Mouse (Mus musculus) forebrain, embryonic 10.5 days (tissue): ENCODE measurements at regions not wholly inside any gene's neighbourhood (a gene's known extent, or its start where the extent isn't known, plus 50 kb on each side); places are given as distances from the start of the nearest gene placed in this dataset.

ENCODE experiments used
- DNase-seq: peaks from one replicate; pipeline ENCODE4 v3.0.0-alpha.2; 2017; ENCODE audit warnings: low spot score; ENCODE audit errors: extremely low spot score
- H3K27ac ChIP-seq: fragments of 300-500 bp; sonication (generic); 2 replicates; pipeline ENCODE4 v1.5.1; 2016; ENCODE audit warnings: mild to moderate bottlenecking
- H3K27me3 ChIP-seq: fragments of 300-500 bp; sonication (generic); 2 replicates; pipeline ENCODE4 v1.6.1; 2016; ENCODE audit warnings: mild to moderate bottlenecking; ENCODE audit not compliant: poor library complexity, severe bottlenecking
- H3K36me3 ChIP-seq: fragments of 300-500 bp; sonication (generic); replicated peaks from 2 replicates; pipeline ENCODE4 v1.6.1; 2016; ENCODE audit warnings: mild to moderate bottlenecking, moderate library complexity
- H3K4me1 ChIP-seq: fragments of 300-500 bp; sonication (generic); 2 replicates; pipeline ENCODE4 v1.6.1; 2016
- H3K4me3 ChIP-seq: fragments of 300-500 bp; sonication (generic); 2 replicates; pipeline ENCODE4 v1.5.1; 2016; ENCODE audit warnings: mild to moderate bottlenecking, moderate library complexity
- H3K9me3 ChIP-seq: fragments of 300-500 bp; sonication (generic); 2 replicates; pipeline ENCODE4 v1.6.1; 2016; ENCODE audit warnings: mild to moderate bottlenecking, moderate library complexity
- WGBS: fragments of 180-500 bp; shearing (Covaris S2); methylation state at CpG from one replicate; pipeline ENCODE4 v1.1.7; 2016; 5-methylcytosine and 5-hydroxymethylcytosine counted together

- H3K4me1 ChIP-seq = peaks cover 54% of the 10 kb centered on the region
- 36% methylated on average over 16 of the region's 16 CpGs for whole genome bisulfite sequencing
- no peaks in the 10 kb centered on the region for H3K9me3 ChIP-seq
- H3K4me3 ChIP-seq = no peak overlapping the region
- DNase-seq = peak; percentile 41
- peaks cover 88% of the 10 kb centered on the region for H3K27me3 ChIP-seq
- H3K36me3 ChIP-seq = no peaks in the 10 kb centered on the region
- H3K27ac ChIP-seq = peak overlapping the region; percentile 60
These were observed 133.1 kb upstream of the Gm12830 start for GRCm38 (mm10) chr4:114688356-114688972.

- H3K36me3 ChIP-seq = no peaks in the 10 kb centered on the region
- H3K9me3 ChIP-seq = no peaks in the 10 kb centered on the region
- peak overlapping the region; percentile 60; the same call in 1 of the 2 replicates for H3K27ac ChIP-seq
- peaks cover 50% of the 10 kb centered on the region for H3K4me1 ChIP-seq
- peaks cover 86% of the 10 kb centered on the region for H3K27me3 ChIP-seq
- WGBS = 68% methylated on average over 6 of the region's 6 CpGs
- H3K4me3 ChIP-seq = no peak overlapping the region
- DNase-seq = no peak
These were observed 132.6 kb upstream of the Gm12830 start for GRCm38 (mm10) chr4:114688973-114689371.

- no peaks in the 10 kb centered on the region for H3K9me3 ChIP-seq
- H3K4me1 ChIP-seq = peaks cover 22% of the 10 kb centered on the region
- DNase-seq = no peak
- WGBS = 55% methylated on average over 4 of the region's 4 CpGs
- H3K4me3 ChIP-seq = no peak overlapping the region
- H3K27ac ChIP-seq = no peak overlapping the region
- peaks cover 20% of the 10 kb centered on the region for H3K27me3 ChIP-seq
- H3K36me3 ChIP-seq = no peaks in the 10 kb centered on the region
These were observed 115.9 kb upstream of the Gm12830 start for GRCm38 (mm10) chr4:114705586-114705985.

- no peaks in the 10 kb centered on the region for H3K36me3 ChIP-seq
- no peak for DNase-seq
- H3K27ac ChIP-seq = no peak overlapping the region
- H3K9me3 ChIP-seq = no peaks in the 10 kb centered on the region
- 0 out of 2 replicates have a peak, but pooled peaks cover 6% of the 10 kb centered on the region for H3K27me3 ChIP-seq
- WGBS = 89% methylated on average over 3 of the region's 3 CpGs
- no peak overlapping the region for H3K4me3 ChIP-seq
- H3K4me1 ChIP-seq = peaks cover 27% of the 10 kb centered on the region
These were observed 111.2 kb upstream of the Gm12830 start for GRCm38 (mm10) chr4:114710182-114710909.

- Histone ChIP-seq H3K4me3 (no peak overlapping the region), H3K4me1 (peaks cover 21% of the 10 kb centered on the region), H3K27me3 (0 out of 2 replicates have a peak, but pooled peaks cover 6% of the 10 kb centered on the region), H3K9me3 (no peaks in the 10 kb centered on the region), H3K27ac (no peak overlapping the region), H3K36me3 (no peaks in the 10 kb centered on the region)
- DNase-seq = no peak
- WGBS = 68% methylated on average over 3 of the region's 3 CpGs
These were observed 110.4 kb upstream of the Gm12830 start for GRCm38 (mm10) chr4:114711082-114711481.

- DNase-seq = no peak
- H3K27me3 ChIP-seq = no peaks in the 10 kb centered on the region
These were observed 109.4 kb upstream of the Gm12830 start for GRCm38 (mm10) chr4:114712005-114712665.

GRCm38 (mm10) chr4:114712921-114713527 is 108.5 kb upstream of the Gm12830 start:
- no peak overlapping the region for H3K4me3 ChIP-seq
- H3K9me3 ChIP-seq = peaks cover 5% of the 10 kb centered on the region
- no peak overlapping the region for H3K27ac ChIP-seq
- no peaks in the 10 kb centered on the region for H3K27me3 ChIP-seq
- H3K4me1 ChIP-seq = peaks cover 21% of the 10 kb centered on the region
- 77% methylated on average over 4 of the region's 4 CpGs for WGBS
- no peaks in the 10 kb centered on the region for H3K36me3 ChIP-seq
- DNase-seq = no peak

More at GRCm38 (mm10) chr4:114712005-114712665, 109.4 kb upstream of the Gm12830 start:
- no peak overlapping the region for H3K27ac ChIP-seq
- no peaks in the 10 kb centered on the region for H3K9me3 ChIP-seq
- no peak overlapping the region for H3K4me3 ChIP-seq
- peaks cover 21% of the 10 kb centered on the region for H3K4me1 ChIP-seq
- WGBS = 81% methylated on average over 7 of the region's 7 CpGs
- H3K36me3 ChIP-seq = no peaks in the 10 kb centered on the region

GRCm38 (mm10) chr4:114716703-114717102 is 104.8 kb upstream of the Gm12830 start:
- H3K4me1 ChIP-seq = peaks cover 10% of the 10 kb centered on the region; the same call in 1 of the 2 replicates
- peaks cover 14% of the 10 kb centered on the region; the same call in 1 of the 2 replicates for H3K27me3 ChIP-seq
- H3K27ac ChIP-seq = no peak overlapping the region
- WGBS = 90% methylated on average over 2 of the region's 2 CpGs
- no peaks in the 10 kb centered on the region for H3K36me3 ChIP-seq
- no peak for DNase-seq
- H3K9me3 ChIP-seq = peaks cover 13% of the 10 kb centered on the region
- no peak overlapping the region for H3K4me3 ChIP-seq

GRCm38 (mm10) chr4:114720696-114721095 is 100.8 kb upstream of the Gm12830 start:
- Histone ChIP-seq H3K36me3 (no peaks in the 10 kb centered on the region), H3K9me3 (peaks cover 13% of the 10 kb centered on the region), H3K27ac (no peak overlapping the region), H3K4me1 (no peaks in the 10 kb centered on the region), H3K27me3 (peaks cover 48% of the 10 kb centered on the region), H3K4me3 (no peak overlapping the region)
- 57% methylated on average over 3 of the region's 3 CpGs for WGBS
- DNase-seq = no peak

GRCm38 (mm10) chr4:114721386-114721785 is 100.1 kb upstream of the Gm12830 start:
- H3K27me3 ChIP-seq = peaks cover 55% of the 10 kb centered on the region
- DNase-seq = no peak
- H3K27ac ChIP-seq = no peak overlapping the region
- WGBS = 78% methylated on average over 2 of the region's 2 CpGs
- no peaks in the 10 kb centered on the region for H3K4me1 ChIP-seq
- H3K4me3 ChIP-seq = no peak overlapping the region
- peaks cover 13% of the 10 kb centered on the region for H3K9me3 ChIP-seq
- H3K36me3 ChIP-seq = no peaks in the 10 kb centered on the region

- Histone ChIP-seq H3K4me3 (no peak overlapping the region), H3K27me3 (peaks cover 84% of the 10 kb centered on the region), H3K36me3 (no peaks in the 10 kb centered on the region), H3K9me3 (no peaks in the 10 kb centered on the region), H3K4me1 (peaks cover 16% of the 10 kb centered on the region), H3K27ac (peak overlapping the region; percentile 48; the same call in 1 of the 2 replicates)
- 71% methylated on average over 11 of the region's 11 CpGs for WGBS
- peak; percentile 49 for DNase-seq
These were observed 93.1 kb upstream of the Gm12830 start for GRCm38 (mm10) chr4:114728235-114729000.
